Mouse (Mus musculus) lung, adult 2 months (tissue): ENCODE measurements around the gene Dennd4c.

Source experiments
- CTCF ChIP-seq: fragments of 200-500 bp; IDR thresholded peaks from 2 replicates; pipeline ENCODE4 v1.5.1; 2011; ENCODE audit warnings: mild to moderate bottlenecking, low read length, control low read depth; ENCODE audit not compliant: insufficient read depth
- POLR2A ChIP-seq: fragments of 200-500 bp; IDR thresholded peaks from 2 replicates; pipeline ENCODE4 v1.6.1; 2011; ENCODE audit warnings: low read depth, mild to moderate bottlenecking, control low read depth, low read length, borderline replicate concordance; ENCODE audit errors: extremely low read depth

GRCm38 (mm10) chr4:86713518-86713917, 34.8 kb upstream of the Dennd4c start:
- TF ChIP-seq CTCF (no peak), POLR2A (no peak)
